Mouse (Mus musculus) heart, embryonic 14.5 days (tissue): ENCODE results near the gene Slirp. TPM values are rescaled to one million over a fixed set of nuclear protein-coding genes. Genes with fewer than 3 reads are reported as not detected.

ENCODE experiments used
- ATAC-seq: fragments of 200-750 bp; cut with Nextera tagmentation; 2 replicates; pipeline ENCODE4 v1.8.0; 2017; ENCODE audit warnings: low read depth, moderate TSS enrichment; ENCODE audit not compliant: insufficient number of reproducible peaks, insufficient read depth, low FRiP score
- H3K27ac ChIP-seq, 2 experiments: fragments of 200-500 bp in 1 of 2; fragments of 300-500 bp in 1 of 2; sonication (generic) in 1 of 2; replicated peaks in 1 of 2; 2 replicates each; pipeline ENCODE4 v1.5.1; 2012 to 2014; ENCODE audit warnings: low read depth in 2 of 2, low read length in 2 of 2, control low read depth in 1 of 2, mild to moderate bottlenecking in 1 of 2, mixed read lengths in 1 of 2; ENCODE audit not compliant: control insufficient read depth in 1 of 2, insufficient read depth in 1 of 2
- H3K27me3 ChIP-seq: fragments of 300-500 bp; sonication (generic); 2 replicates; pipeline ENCODE4 v1.6.1; 2014; ENCODE audit warnings: mild to moderate bottlenecking, low read length, control low read depth; ENCODE audit not compliant: control insufficient read depth, insufficient read depth
- H3K36me3 ChIP-seq: fragments of 300-500 bp; sonication (generic); 2 replicates; pipeline ENCODE4 v1.6.1; 2014; ENCODE audit warnings: mild to moderate bottlenecking, control low read depth, low read length, mixed read lengths; ENCODE audit not compliant: control insufficient read depth, insufficient read depth
- H3K4me1 ChIP-seq, 2 experiments: fragments of 200-500 bp in 1 of 2; fragments of 300-500 bp in 1 of 2; sonication (generic) in 1 of 2; 2 replicates each; pipeline ENCODE4 v1.6.1; 2012 to 2014; ENCODE audit warnings: low read length in 2 of 2, control low read depth in 1 of 2, mixed read lengths in 1 of 2; ENCODE audit not compliant: control insufficient read depth in 2 of 2, insufficient read depth in 2 of 2
- H3K4me2 ChIP-seq: fragments of 300-500 bp; sonication (generic); 2 replicates; pipeline ENCODE4 v1.6.1; 2014; ENCODE audit warnings: mild to moderate bottlenecking, low read length
- H3K4me3 ChIP-seq, 2 experiments: fragments of 200-500 bp in 1 of 2; fragments of 300-500 bp in 1 of 2; sonication (generic) in 1 of 2; 2 replicates each; pipeline ENCODE4 v1.5.1; 2012 to 2014; ENCODE audit warnings: low read length in 2 of 2, mild to moderate bottlenecking in 2 of 2, control low read depth in 1 of 2, low read depth in 1 of 2, moderate library complexity in 1 of 2; ENCODE audit not compliant: control insufficient read depth in 1 of 2, insufficient read depth in 1 of 2
- H3K9ac ChIP-seq: fragments of 300-500 bp; sonication (generic); 2 replicates; pipeline ENCODE4 v1.6.1; 2014; ENCODE audit warnings: mild to moderate bottlenecking, low read length
- H3K9me3 ChIP-seq: fragments of 300-500 bp; sonication (generic); 2 replicates; pipeline ENCODE4 v1.6.1; 2016; ENCODE audit warnings: low read length, control low read depth; ENCODE audit not compliant: control insufficient read depth
- WGBS: fragments of 180-500 bp; shearing (Covaris S2); extraction: QIAGEN DNeasy Blood & Tissue Kit; methylation state at CpG from one replicate; pipeline ENCODE4 v1.1.7; 2014; 5-methylcytosine and 5-hydroxymethylcytosine counted together
- polyA plus RNA-seq: library from polyadenylated mRNA; unstranded; fragments of >200 nt; fragmentation: Nextera tagmentation; extraction: Ambion mirVana; gene quantifications from 2 replicates; pipeline ENCODE4 v1.2.1, GENCODE M21; 2014

Gene Slirp
- polyA plus RNA-seq, 1 experiment from 2014 or later, result 265 TPM

- Histone ChIP-seq H3K36me3 (no peaks in the 10 kb centered on the region), H3K9ac (no peak overlapping the region), H3K4me3 (no peak overlapping the region), H3K4me2 (no peak overlapping the region), H3K27ac (no peak overlapping the region), H3K4me1 (peaks cover 9 to 12% of the 10 kb centered on the region in 2 experiments), H3K9me3 (no peaks in the 10 kb centered on the region), H3K27me3 (no peaks in the 10 kb centered on the region)
- no peak for ATAC-seq
- 52% methylated on average over 3 of the region's 3 CpGs for WGBS
These were observed 38.0 kb upstream of the Slirp start for GRCm38 (mm10) chr12:87405721-87406120.

GRCm38 (mm10) chr12:87407869-87408605 is 35.7 kb upstream of the Slirp start:
- peak overlapping the region; percentile 16 to 23 for H3K4me3 ChIP-seq
- peak overlapping the region; percentile 35 to 70 for H3K27ac ChIP-seq
- ATAC-seq, result peak; percentile 44
- no peaks in the 10 kb centered on the region for H3K9me3 ChIP-seq
- peaks cover 17 to 23% of the 10 kb centered on the region in 2 experiments for H3K4me1 ChIP-seq
- no peaks in the 10 kb centered on the region for H3K36me3 ChIP-seq
- H3K27me3 ChIP-seq, result no peaks in the 10 kb centered on the region
- peak overlapping the region; percentile 67 for H3K9ac ChIP-seq
- WGBS, result 21% methylated on average over 21 of the region's 21 CpGs
- peak overlapping the region; percentile 62 for H3K4me2 ChIP-seq

- Histone ChIP-seq H3K4me1 (peaks cover 17 to 23% of the 10 kb centered on the region in 2 experiments), H3K4me2 (no peak overlapping the region), H3K9me3 (no peaks in the 10 kb centered on the region), H3K9ac (no peak overlapping the region), H3K27me3 (no peaks in the 10 kb centered on the region), H3K27ac (no peak overlapping the region), H3K36me3 (no peaks in the 10 kb centered on the region), H3K4me3 (no peak overlapping the region)
- ATAC-seq, result no peak
- 87% methylated on average over 4 of the region's 4 CpGs for WGBS
These were observed 34.6 kb upstream of the Slirp start for GRCm38 (mm10) chr12:87409123-87409522.

- H3K27me3 ChIP-seq, result no peaks in the 10 kb centered on the region
- H3K4me2 ChIP-seq, result peak overlapping the region; percentile 44
- no peak overlapping the region for H3K4me3 ChIP-seq
- ATAC-seq, result no peak; the same call in 1 of the 2 replicates
- H3K4me1 ChIP-seq, result peaks cover 17 to 23% of the 10 kb centered on the region in 2 experiments
- 9% methylated on average over 7 of the region's 7 CpGs for WGBS
- no peaks in the 10 kb centered on the region for H3K36me3 ChIP-seq
- no peak overlapping the region for H3K27ac ChIP-seq
- H3K9ac ChIP-seq, result no peak overlapping the region
- no peaks in the 10 kb centered on the region for H3K9me3 ChIP-seq
These were observed 32.7 kb upstream of the Slirp start for GRCm38 (mm10) chr12:87410999-87411398.

GRCm38 (mm10) chr12:87413179-87413790 is 30.4 kb upstream of the Slirp start:
- H3K9ac ChIP-seq, result no peak overlapping the region
- H3K4me1 ChIP-seq, result peaks cover 8 to 14% of the 10 kb centered on the region in 2 experiments
- H3K4me2 ChIP-seq, result no peak overlapping the region
- no peak overlapping the region for H3K27ac ChIP-seq
- H3K4me3 ChIP-seq, result no peak overlapping the region
- no peaks in the 10 kb centered on the region for H3K27me3 ChIP-seq
- no peaks in the 10 kb centered on the region for H3K9me3 ChIP-seq
- 19% methylated on average over 3 of the region's 4 CpGs for WGBS
- ATAC-seq, result 0 out of 2 replicates have a peak, but pooled peaks have one; percentile 24
- H3K36me3 ChIP-seq, result no peaks in the 10 kb centered on the region

GRCm38 (mm10) chr12:87415358-87415757 is 28.3 kb upstream of the Slirp start:
- Histone ChIP-seq H3K9me3 (no peaks in the 10 kb centered on the region), H3K36me3 (no peaks in the 10 kb centered on the region), H3K9ac (no peak overlapping the region), H3K4me3 (no peak overlapping the region), H3K4me1 (peaks cover 8 to 12% of the 10 kb centered on the region in 2 experiments), H3K27ac (no peak overlapping the region), H3K27me3 (no peaks in the 10 kb centered on the region), H3K4me2 (no peak overlapping the region)
- ATAC-seq, result no peak
- WGBS, result 69% methylated on average over 4 of the region's 4 CpGs

- no peak overlapping the region for H3K4me3 ChIP-seq
- no peak for ATAC-seq
- no peaks in the 10 kb centered on the region for H3K36me3 ChIP-seq
These were observed 27.0 kb upstream of the Slirp start for GRCm38 (mm10) chr12:87416690-87417089.

More at GRCm38 (mm10) chr12:87416690-87417089, 27.0 kb upstream of the Slirp start:
- no peaks in the 10 kb centered on the region for H3K9me3 ChIP-seq
- no peak overlapping the region for H3K27ac ChIP-seq
- no peaks in the 10 kb centered on the region for H3K27me3 ChIP-seq
- WGBS, result 27% methylated on average over 7 of the region's 7 CpGs
- no peak overlapping the region for H3K4me2 ChIP-seq
- peaks cover 1 to 2% of the 10 kb centered on the region in 2 experiments; a peak in 2 of 4 replicates for H3K4me1 ChIP-seq
- no peak overlapping the region for H3K9ac ChIP-seq
